Mouse (Mus musculus) hindbrain, embryonic 13.5 days (tissue): ENCODE data around the gene Apoa4. TPM values are rescaled to one million over a fixed set of nuclear protein-coding genes. Genes with fewer than 3 reads are reported as not detected.
A peak's percentile ranks its signal among the peaks of the same experiment; 100 is the strongest.

Experiments
- ATAC-seq: fragments of 200-750 bp; cut with Nextera tagmentation; 2 replicates; pipeline ENCODE4 v1.8.0; 2017; ENCODE audit warnings: moderate TSS enrichment; ENCODE audit not compliant: low FRiP score
- H3K27ac ChIP-seq: fragments of 300-500 bp; sonication (generic); 2 replicates; pipeline ENCODE4 v1.5.1; 2015; ENCODE audit warnings: inconsistent platforms, mild to moderate bottlenecking, moderate library complexity
- H3K27me3 ChIP-seq: fragments of 300-500 bp; sonication (generic); 2 replicates; pipeline ENCODE4 v1.6.1; 2015; ENCODE audit warnings: mild to moderate bottlenecking, inconsistent platforms
- H3K36me3 ChIP-seq: fragments of 300-500 bp; sonication (generic); 2 replicates; pipeline ENCODE4 v1.6.1; 2015; ENCODE audit warnings: mild to moderate bottlenecking, inconsistent platforms
- H3K4me1 ChIP-seq: fragments of 300-500 bp; sonication (generic); replicated peaks from 2 replicates; pipeline ENCODE4 v1.6.1; 2015; ENCODE audit warnings: inconsistent platforms
- H3K4me2 ChIP-seq: fragments of 300-500 bp; sonication (generic); 2 replicates; pipeline ENCODE4 v1.6.1; 2015; ENCODE audit warnings: inconsistent platforms, mild to moderate bottlenecking, moderate library complexity
- H3K4me3 ChIP-seq: fragments of 300-500 bp; sonication (generic); 2 replicates; pipeline ENCODE4 v1.5.1; 2015; ENCODE audit warnings: mild to moderate bottlenecking, inconsistent platforms
- H3K9ac ChIP-seq: fragments of 300-500 bp; sonication (generic); 2 replicates; pipeline ENCODE4 v1.6.1; 2015; ENCODE audit warnings: mild to moderate bottlenecking, inconsistent platforms
- H3K9me3 ChIP-seq: fragments of 300-500 bp; sonication (generic); 2 replicates; pipeline ENCODE4 v1.6.1; 2016; ENCODE audit warnings: inconsistent platforms
- WGBS: fragments of 180-500 bp; shearing (Covaris S2); methylation state at CpG from one replicate; pipeline ENCODE4 v1.1.7; 2015; 5-methylcytosine and 5-hydroxymethylcytosine counted together
- polyA plus RNA-seq: library from polyadenylated mRNA; unstranded; fragments of >200 nt; fragmentation: Nextera tagmentation; extraction: Ambion mirVana; gene quantifications from 2 replicates; pipeline ENCODE4 v1.2.1, GENCODE M21; 2015

Apoa4 gene
- polyA plus RNA-seq, 1 experiment from 2014 or later, result not detected

GRCm38 (mm10) chr9:46256658-46257385, 16.3 kb downstream of the Apoa4 start:
- no peak overlapping the region for H3K27ac ChIP-seq
- 0 out of 2 replicates have a peak, but pooled peaks cover 2% of the 10 kb centered on the region for H3K27me3 ChIP-seq
- WGBS, result 91% methylated on average over 10 of the region's 10 CpGs
- no peak overlapping the region for H3K4me2 ChIP-seq
- no peak overlapping the region for H3K9ac ChIP-seq
- H3K4me3 ChIP-seq, result no peak overlapping the region
- H3K9me3 ChIP-seq, result no peaks in the 10 kb centered on the region
- H3K4me1 ChIP-seq, result no peaks in the 10 kb centered on the region; the same call in 1 of the 2 replicates
- no peak for ATAC-seq
- H3K36me3 ChIP-seq, result no peaks in the 10 kb centered on the region

- Histone ChIP-seq H3K27me3 (0 out of 2 replicates have a peak, but pooled peaks cover 2% of the 10 kb centered on the region), H3K4me3 (no peak overlapping the region), H3K36me3 (no peaks in the 10 kb centered on the region), H3K9ac (no peak overlapping the region), H3K9me3 (no peaks in the 10 kb centered on the region), H3K27ac (no peak overlapping the region), H3K4me1 (no peaks in the 10 kb centered on the region; the same call in 1 of the 2 replicates), H3K4me2 (no peak overlapping the region)
- no peak for ATAC-seq
- 87% methylated on average over 3 of the region's 3 CpGs for WGBS
These were observed 17.1 kb downstream of the Apoa4 start for GRCm38 (mm10) chr9:46257546-46257945.

GRCm38 (mm10) chr9:46259111-46259510, 18.6 kb downstream of the Apoa4 start:
- H3K4me1 ChIP-seq, result no peaks in the 10 kb centered on the region; the same call in 1 of the 2 replicates
- ATAC-seq, result no peak
- H3K9me3 ChIP-seq, result no peaks in the 10 kb centered on the region
- 88% methylated on average over 6 of the region's 6 CpGs for WGBS
- no peak overlapping the region for H3K27ac ChIP-seq
- H3K36me3 ChIP-seq, result no peaks in the 10 kb centered on the region
- H3K4me2 ChIP-seq, result no peak overlapping the region
- H3K4me3 ChIP-seq, result no peak overlapping the region
- 0 out of 2 replicates have a peak, but pooled peaks cover 2% of the 10 kb centered on the region for H3K27me3 ChIP-seq
- H3K9ac ChIP-seq, result no peak overlapping the region

- no peak overlapping the region for H3K4me2 ChIP-seq
- H3K27ac ChIP-seq, result no peak overlapping the region
- no peaks in the 10 kb centered on the region for H3K9me3 ChIP-seq
- H3K27me3 ChIP-seq, result 0 out of 2 replicates have a peak, but pooled peaks cover 2% of the 10 kb centered on the region
- H3K9ac ChIP-seq, result no peak overlapping the region
- ATAC-seq, result no peak
- no peak overlapping the region for H3K4me3 ChIP-seq
- no peaks in the 10 kb centered on the region for H3K36me3 ChIP-seq
- 91% methylated on average over 7 of the region's 7 CpGs for WGBS
- H3K4me1 ChIP-seq, result no peaks in the 10 kb centered on the region
These were observed 20.6 kb downstream of the Apoa4 start for GRCm38 (mm10) chr9:46261131-46261530.

GRCm38 (mm10) chr9:46268343-46268873, 27.9 kb downstream of the Apoa4 start, which contains the start of gene Apoa5:
Gene Apoa5, plus strand, starts transcription at chr9:46268633.
- 66% methylated on average over 7 of the region's 7 CpGs for WGBS
- no peak for ATAC-seq
- peaks cover 36% of the 10 kb centered on the region for H3K27me3 ChIP-seq
- H3K4me2 ChIP-seq, result no peak within 1 kb of the TSS
- H3K4me1 ChIP-seq, result peaks cover 11% of the 10 kb centered on the region
- H3K36me3 ChIP-seq, result no peaks in the 10 kb centered on the region
- H3K4me3 ChIP-seq, result no peak within 1 kb of the TSS
- H3K27ac ChIP-seq, result no peak within 1 kb of the TSS
- H3K9me3 ChIP-seq, result no peaks in the 10 kb centered on the region
- no peak within 1 kb of the TSS for H3K9ac ChIP-seq

- Histone ChIP-seq H3K27ac (no peak overlapping the region), H3K27me3 (peaks cover 36% of the 10 kb centered on the region), H3K36me3 (no peaks in the 10 kb centered on the region), H3K4me2 (no peak overlapping the region), H3K9ac (no peak overlapping the region), H3K4me3 (no peak overlapping the region), H3K9me3 (no peaks in the 10 kb centered on the region), H3K4me1 (peaks cover 18% of the 10 kb centered on the region)
- no peak for ATAC-seq
- 94% methylated on average over 5 of the region's 5 CpGs for WGBS
These were observed 28.6 kb downstream of the Apoa4 start for GRCm38 (mm10) chr9:46269125-46269524.

- 95% methylated on average over 4 of the region's 4 CpGs for WGBS
- Histone ChIP-seq H3K4me1 (peaks cover 22% of the 10 kb centered on the region), H3K9ac (peak overlapping the region; percentile 60; the same call in 1 of the 2 replicates), H3K4me3 (no peak overlapping the region), H3K27me3 (peaks cover 36% of the 10 kb centered on the region), H3K4me2 (no peak overlapping the region), H3K36me3 (peaks cover 15% of the 10 kb centered on the region), H3K27ac (no peak overlapping the region), H3K9me3 (no peaks in the 10 kb centered on the region)
- no peak for ATAC-seq
These were observed 30.3 kb downstream of the Apoa4 start for GRCm38 (mm10) chr9:46270782-46271181.

GRCm38 (mm10) chr9:46272070-46272469, 31.6 kb downstream of the Apoa4 start:
- no peak overlapping the region for H3K4me3 ChIP-seq
- peaks cover 36% of the 10 kb centered on the region for H3K27me3 ChIP-seq
- peak overlapping the region; percentile 96; the same call in 1 of the 2 replicates for H3K4me2 ChIP-seq
- peaks cover 28% of the 10 kb centered on the region for H3K36me3 ChIP-seq
- 90% methylated on average over 9 of the region's 9 CpGs for WGBS
- H3K9me3 ChIP-seq, result no peaks in the 10 kb centered on the region
- ATAC-seq, result no peak
- no peak overlapping the region for H3K27ac ChIP-seq
- peaks cover 22% of the 10 kb centered on the region for H3K4me1 ChIP-seq
- no peak overlapping the region for H3K9ac ChIP-seq

GRCm38 (mm10) chr9:46272677-46273454, 32.4 kb downstream of the Apoa4 start, which contains the start of gene Zpr1:
Gene Zpr1, plus strand, starts transcription at chr9:46273064.
- ATAC-seq, result peak; percentile 95
- Histone ChIP-seq H3K9ac (peak within 1 kb of the TSS; percentile 83), H3K9me3 (no peaks in the 10 kb centered on the region), H3K4me1 (peaks cover 22% of the 10 kb centered on the region), H3K4me3 (peak within 1 kb of the TSS; percentile 87), H3K27me3 (peaks cover 36% of the 10 kb centered on the region), H3K4me2 (peak within 1 kb of the TSS; percentile 96), H3K27ac (peak within 1 kb of the TSS; percentile 71), H3K36me3 (peaks cover 36% of the 10 kb centered on the region)
- WGBS, result 7% methylated on average over 45 of the region's 45 CpGs

- Histone ChIP-seq H3K4me2 (peak overlapping the region; percentile 96; the same call in 1 of the 2 replicates), H3K4me3 (no peak overlapping the region), H3K27ac (no peak overlapping the region)
These were observed 34.0 kb downstream of the Apoa4 start for GRCm38 (mm10) chr9:46274494-46274893.

GRCm38 (mm10) chr9:46282631-46283436, 42.3 kb downstream of the Apoa4 start, which contains the start of gene Bud13:
Gene Bud13, plus strand, starts transcription at chr9:46283008.
- under 1% methylated on average over 55 of the region's 55 CpGs for WGBS
- H3K4me1 ChIP-seq, result peaks cover 11% of the 10 kb centered on the region
- H3K36me3 ChIP-seq, result peaks cover 56% of the 10 kb centered on the region
- ATAC-seq, result peak; percentile 92
- no peaks in the 10 kb centered on the region for H3K27me3 ChIP-seq
- H3K9me3 ChIP-seq, result no peaks in the 10 kb centered on the region
- peak within 1 kb of the TSS; percentile 93 for H3K4me3 ChIP-seq
- H3K9ac ChIP-seq, result peak within 1 kb of the TSS; percentile 91
- peak within 1 kb of the TSS; percentile 82 for H3K27ac ChIP-seq
- peak within 1 kb of the TSS; percentile 77 for H3K4me2 ChIP-seq

More at GRCm38 (mm10) chr9:46274494-46274893, 34.0 kb downstream of the Apoa4 start:
- no peaks in the 10 kb centered on the region for H3K9me3 ChIP-seq
- H3K9ac ChIP-seq, result no peak overlapping the region
- H3K4me1 ChIP-seq, result peaks cover 22% of the 10 kb centered on the region
- peaks cover 20% of the 10 kb centered on the region for H3K27me3 ChIP-seq
- WGBS, result 93% methylated on average over 9 of the region's 9 CpGs
- peaks cover 50% of the 10 kb centered on the region for H3K36me3 ChIP-seq
- ATAC-seq, result no peak
